Mouse (Mus musculus) skeletal muscle tissue, postnatal 0 days (tissue): ENCODE results near the gene Defb30. TPM values are rescaled to one million over a fixed set of nuclear protein-coding genes. Genes with fewer than 3 reads are reported as not detected.

Experiments
- polyA plus RNA-seq: library from polyadenylated mRNA; unstranded; fragments of >200 nt; fragmentation: Nextera tagmentation; extraction: Ambion mirVana; gene quantifications from 2 replicates; pipeline ENCODE4 v1.2.1, GENCODE M21; 2015

The Defb30 gene
- not detected in 2 replicates for polyA plus RNA-seq

DNA sequence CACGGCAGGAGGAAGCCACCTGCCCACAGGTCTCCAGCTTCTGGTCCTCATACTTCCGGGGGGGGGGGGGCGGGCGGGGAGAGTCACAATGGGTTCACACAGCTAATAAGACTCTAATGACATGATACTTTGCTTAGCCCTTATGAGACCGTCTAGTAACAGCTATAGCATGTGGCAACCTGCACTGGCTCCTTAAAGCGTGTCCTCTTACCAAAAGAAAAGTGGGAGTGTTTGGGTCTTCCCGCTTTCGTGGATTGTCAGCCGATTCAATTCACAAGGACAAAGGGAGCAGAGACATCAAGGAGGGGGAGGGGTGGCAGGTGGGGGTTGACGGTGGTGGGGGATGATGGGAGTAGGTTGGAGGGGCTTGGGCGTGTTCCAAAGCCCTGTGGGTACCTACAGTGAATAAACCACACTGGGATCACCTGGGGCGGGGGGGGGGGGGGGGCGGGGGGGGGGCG is at the start of gene Defb30:
Gene Defb30 (minus strand): TSS at position 51 of the 461 bp plus-strand sequence.

DNA sequence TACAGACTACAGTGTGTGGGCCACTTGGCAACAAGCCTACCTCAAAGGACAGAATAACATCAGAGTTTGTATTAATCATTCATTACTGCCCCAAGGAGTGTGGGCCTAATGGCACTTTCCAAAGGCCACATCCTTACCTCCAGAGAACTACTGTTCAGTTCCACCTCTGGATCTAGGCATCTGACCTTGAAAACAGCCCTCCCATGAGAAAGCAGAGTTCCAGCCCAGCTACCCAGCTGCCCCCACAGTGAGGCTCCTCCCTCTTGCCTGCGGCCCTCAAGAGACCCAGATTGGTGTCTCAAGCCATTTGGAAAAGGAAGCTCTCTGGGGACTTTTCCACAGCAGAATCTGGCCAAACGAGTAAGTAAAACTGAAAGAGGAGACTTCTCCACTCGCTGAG is 3.1 kb downstream of the Defb30 start, which contains the start of gene Defb42:
Gene Defb42 (plus strand): TSS at position 301 of the 400 bp plus-strand sequence.

DNA sequence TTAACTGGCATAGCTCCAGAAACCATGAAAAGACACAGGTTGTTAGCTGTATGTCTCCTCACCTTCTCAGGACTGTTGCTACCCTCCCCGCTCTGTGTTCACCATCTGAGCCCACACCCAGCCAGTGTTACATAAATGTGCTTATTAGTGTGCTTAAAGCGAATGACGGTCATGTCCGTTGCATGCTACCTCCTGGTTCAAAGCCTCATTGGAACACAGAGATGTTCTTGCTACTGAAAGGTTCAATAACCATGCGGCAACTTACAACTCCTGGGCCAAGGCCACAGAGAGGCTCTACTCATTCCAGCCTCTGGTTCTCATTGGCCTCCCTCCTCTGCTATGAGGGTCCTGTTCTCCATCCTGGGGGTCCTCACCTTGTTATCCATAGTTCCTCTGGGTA is 38.3 kb downstream of the Defb30 start, which contains the start of gene Defb43:
Gene Defb43 (plus strand): TSS at position 301 of the 400 bp plus-strand sequence.

DNA sequence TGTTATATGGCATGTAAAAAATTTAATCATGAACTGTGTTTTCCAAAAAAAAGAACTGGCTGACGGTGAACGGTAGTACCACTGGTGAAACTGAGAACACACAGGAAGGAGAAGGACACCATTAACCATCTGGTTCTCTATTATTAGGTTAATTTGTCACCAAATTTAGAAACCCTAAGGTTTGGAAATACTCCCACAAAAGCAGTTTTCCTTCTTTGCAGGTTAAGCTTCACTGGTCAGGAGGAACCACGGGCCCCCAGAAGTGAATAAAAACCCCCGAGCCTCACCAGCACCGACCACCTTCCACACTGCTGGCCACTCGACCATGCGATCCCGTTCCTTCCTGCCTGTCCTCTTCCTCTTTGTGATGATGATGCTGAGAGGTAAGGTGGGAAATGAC is 52.0 kb downstream of the Defb30 start, which contains the start of gene Defb47:
Gene Defb47 (plus strand): TSS at position 301 of the 400 bp plus-strand sequence.

GRCm38 (mm10) chr14:62984410-62984809 is 65.3 kb downstream of the Defb30 start, which contains the start of gene Defb48:
Gene Defb48, minus strand, starts transcription at chr14:62984510.

Other genes with a start within 250 kb of the Defb30 start
- 2.9 and 3.2 TPM in 2 replicates for gene Wdfy2, start 212.3 kb downstream of the Defb30 start, polyA plus RNA-seq
- not detected in 2 replicates for gene Defb48, start 65.5 kb downstream of the Defb30 start, polyA plus RNA-seq
- gene Defb47, start 51.9 kb downstream of the Defb30 start, polyA plus RNA-seq = not detected in 2 replicates
- not detected in 2 replicates for gene Defb43, start 38.2 kb downstream of the Defb30 start, polyA plus RNA-seq
- gene Defb42, start 3.0 kb downstream of the Defb30 start, polyA plus RNA-seq = not detected in 2 replicates